Mouse (Mus musculus) bone marrow macrophage, adult 2 months (primary cell): ENCODE measurements around the gene Gata5. TPM values are rescaled to one million over a fixed set of nuclear protein-coding genes. Genes with fewer than 3 reads are reported as not detected.

ENCODE experiments used
- H3K27ac ChIP-seq: 2 replicates; pipeline ENCODE4 v1.5.1; 2012; ENCODE audit warnings: low read depth, low read length; ENCODE audit not compliant: insufficient read depth
- H3K4me1 ChIP-seq: 2 replicates; pipeline ENCODE4 v1.6.1; 2012; ENCODE audit warnings: low read length; ENCODE audit not compliant: control insufficient read depth, insufficient read depth
- H3K4me3 ChIP-seq: 2 replicates; pipeline ENCODE4 v1.5.1; 2012; ENCODE audit warnings: mild to moderate bottlenecking, low read length, moderate library complexity; ENCODE audit not compliant: insufficient read depth
- CTCF ChIP-seq: IDR thresholded peaks from 2 replicates; pipeline ENCODE4 v1.5.1; 2012; ENCODE audit warnings: low read depth, mild to moderate bottlenecking, low read length, moderate library complexity
- POLR2A ChIP-seq: IDR thresholded peaks from 2 replicates; pipeline ENCODE4 v1.6.1; 2012; ENCODE audit warnings: mild to moderate bottlenecking, low read depth, low read length, borderline replicate concordance
- polyA plus RNA-seq: library from polyadenylated mRNA; stranded (reverse); fragments of >200 nt; gene quantifications from 2 replicates; pipeline ENCODE4 v1.2.4, GENCODE M21; 2012; ENCODE audit not compliant: missing spikeins, insufficient read depth, insufficient read length

The Gata5 gene
- polyA plus RNA-seq, 1 experiment = not detected

- Histone ChIP-seq H3K4me1 (no peaks in the 10 kb centered on the region), H3K27ac (no peak overlapping the region), H3K4me3 (no peak overlapping the region)
- TF ChIP-seq CTCF (no peak), POLR2A (no peak)
These were observed 8.6 kb upstream of the Gata5 start for GRCm38 (mm10) chr2:180343092-180343491.

- no peak overlapping the region for H3K27ac ChIP-seq
- no peaks in the 10 kb centered on the region for H3K4me1 ChIP-seq
- TF ChIP-seq CTCF (no peak), POLR2A (no peak)
- no peak overlapping the region for H3K4me3 ChIP-seq
These were observed 7.7 kb upstream of the Gata5 start for GRCm38 (mm10) chr2:180342189-180342588.

DNA sequence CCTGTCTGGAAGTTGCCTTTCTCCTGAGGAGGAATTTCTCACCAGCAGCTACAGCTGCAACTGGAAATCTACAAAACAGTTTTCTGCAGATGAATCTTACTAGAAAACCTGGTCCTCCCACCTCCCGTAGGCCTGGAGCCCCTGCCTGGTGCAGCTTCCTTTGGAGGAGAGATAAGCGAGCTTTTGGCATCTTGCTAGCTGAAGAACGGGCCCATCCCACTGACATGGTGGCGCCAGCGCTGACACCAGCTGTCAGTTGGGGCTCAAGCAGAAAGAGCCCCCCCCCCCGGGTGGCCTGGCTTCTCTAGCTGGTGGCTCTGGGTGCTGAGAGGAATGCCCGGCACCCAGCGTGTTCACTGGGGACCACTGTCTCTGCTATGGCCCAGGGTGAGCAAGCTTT is 6.7 kb upstream of the Gata5 start:
- Histone ChIP-seq H3K4me1 (no peaks in the 10 kb centered on the region), H3K27ac (no peak overlapping the region)

DNA sequence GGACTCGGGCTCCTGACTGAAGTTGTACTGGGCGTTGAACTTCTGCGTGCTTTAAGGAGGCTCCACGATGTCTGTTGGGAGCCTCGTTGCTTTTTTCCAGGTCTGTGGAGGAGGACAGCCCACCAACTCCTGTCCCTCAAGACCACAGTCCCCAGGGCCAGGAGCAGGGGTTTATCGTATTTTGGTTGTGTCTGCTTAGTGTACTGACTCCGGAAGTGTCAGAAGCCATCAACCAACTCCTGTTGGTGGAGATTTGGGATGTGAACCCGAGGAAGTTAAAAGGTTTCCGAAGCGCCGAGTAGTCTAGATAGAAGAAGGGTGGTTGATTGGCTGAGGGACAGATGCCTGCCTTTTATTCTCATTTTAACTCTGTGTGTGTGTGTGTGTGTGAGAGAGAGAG is 5.4 kb upstream of the Gata5 start:
- H3K4me3 ChIP-seq = no peak overlapping the region
- H3K4me1 ChIP-seq = no peaks in the 10 kb centered on the region
- no peak for TF ChIP-seq CTCF
- no peak for TF ChIP-seq POLR2A
- no peak overlapping the region for H3K27ac ChIP-seq

More for the DNA sequence above, 6.7 kb upstream of the Gata5 start:
- H3K4me3 ChIP-seq = no peak overlapping the region
- TF ChIP-seq POLR2A (no peak), CTCF (no peak)

DNA sequence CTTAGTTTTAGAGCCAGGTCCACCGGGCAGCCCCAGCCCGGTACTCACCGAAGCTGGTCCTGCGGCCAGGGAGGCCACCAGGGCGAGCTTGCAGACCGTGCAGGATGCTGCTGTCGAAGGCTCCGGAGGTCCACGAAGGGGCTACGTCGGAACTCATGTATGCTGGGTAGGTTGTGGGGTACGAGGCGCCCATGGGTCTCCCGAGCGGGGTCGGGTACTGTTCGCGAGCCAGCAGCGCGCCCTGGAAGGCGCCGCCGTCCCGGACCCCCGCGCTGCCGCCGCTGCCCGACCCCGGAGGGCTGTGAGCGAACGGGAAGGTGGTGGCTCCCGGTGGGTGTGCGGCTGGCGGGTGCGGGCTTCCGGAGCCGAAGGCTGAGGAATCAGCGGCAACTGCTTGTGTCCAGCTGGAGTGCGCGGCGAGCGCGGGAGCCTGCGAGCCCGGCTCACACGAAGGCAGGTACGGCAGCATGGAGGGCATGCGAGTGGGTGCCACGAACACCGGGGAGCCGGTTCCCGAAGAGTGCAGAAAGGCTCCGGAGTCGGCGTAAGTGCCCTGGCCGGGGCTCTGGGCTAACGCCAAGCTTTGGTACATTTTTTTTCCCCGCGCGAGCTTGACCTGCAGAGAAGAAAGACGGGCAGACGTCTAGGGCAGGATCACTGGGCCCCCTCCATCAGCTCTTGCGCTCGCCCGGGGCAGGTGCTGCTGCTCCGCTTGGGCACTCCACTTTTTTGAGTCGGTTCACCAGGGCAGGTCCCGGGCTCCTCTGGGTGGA is 535 bp downstream of the Gata5 start:
- Histone ChIP-seq H3K4me1 (no peaks in the 10 kb centered on the region), H3K4me3 (no peak overlapping the region), H3K27ac (no peak overlapping the region)
- TF ChIP-seq POLR2A (no peak), CTCF (no peak)

GRCm38 (mm10) chr2:180329466-180329865 is 5.0 kb downstream of the Gata5 start:
- Histone ChIP-seq H3K27ac (no peak overlapping the region), H3K4me1 (no peaks in the 10 kb centered on the region), H3K4me3 (no peak overlapping the region)
- TF ChIP-seq POLR2A (no peak), CTCF (no peak)

- H3K27ac ChIP-seq = no peak overlapping the region
- TF ChIP-seq CTCF (no peak), POLR2A (no peak)
- H3K4me3 ChIP-seq = no peak overlapping the region
- H3K4me1 ChIP-seq = no peaks in the 10 kb centered on the region
These were observed 11.7 kb downstream of the Gata5 start for GRCm38 (mm10) chr2:180322674-180323355.

- Histone ChIP-seq H3K27ac (no peak overlapping the region), H3K4me1 (no peaks in the 10 kb centered on the region)
These were observed 14.3 kb downstream of the Gata5 start for GRCm38 (mm10) chr2:180320216-180320615.

GRCm38 (mm10) chr2:180317591-180317990 is 16.9 kb downstream of the Gata5 start:
- Histone ChIP-seq H3K4me3 (no peak overlapping the region), H3K27ac (no peak overlapping the region), H3K4me1 (no peaks in the 10 kb centered on the region)
- TF ChIP-seq POLR2A (no peak), CTCF (no peak)

More at GRCm38 (mm10) chr2:180320216-180320615, 14.3 kb downstream of the Gata5 start:
- no peak for TF ChIP-seq POLR2A
- no peak for TF ChIP-seq CTCF
- H3K4me3 ChIP-seq = no peak overlapping the region

DNA sequence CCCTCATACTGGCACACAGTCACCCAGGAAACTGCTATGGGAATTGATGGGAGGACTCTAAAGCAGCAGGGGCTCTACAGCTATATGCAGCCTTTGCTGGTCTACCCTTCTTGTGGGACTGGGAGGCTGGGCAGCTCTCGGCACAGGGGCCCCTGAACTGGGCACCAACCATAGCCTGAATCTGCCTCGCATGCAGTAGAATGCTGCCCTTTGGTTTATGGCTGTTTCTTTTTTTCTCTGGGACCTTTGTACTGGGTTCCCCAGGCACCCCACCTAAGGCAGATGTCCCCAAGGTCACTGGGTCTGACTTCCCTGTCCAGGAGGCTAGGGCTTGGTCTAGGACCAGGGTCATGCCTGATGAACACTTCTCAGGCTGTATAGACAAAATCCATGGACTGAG is 20.2 kb downstream of the Gata5 start:
- H3K4me1 ChIP-seq = no peaks in the 10 kb centered on the region
- H3K4me3 ChIP-seq = no peak overlapping the region
- TF ChIP-seq POLR2A (no peak), CTCF (no peak)
- no peak overlapping the region for H3K27ac ChIP-seq
